Mouse (Mus musculus) cortical plate, adult 2 months (tissue): ENCODE measurements around the gene Rgs3. TPM values are rescaled to one million over a fixed set of nuclear protein-coding genes. Genes with fewer than 3 reads are reported as not detected.

Experiments
- H3K27ac ChIP-seq: fragments of 200-500 bp; 2 replicates; pipeline ENCODE4 v1.5.1; 2012; ENCODE audit warnings: low read length, control low read depth, inconsistent platforms; ENCODE audit not compliant: insufficient read depth
- H3K4me1 ChIP-seq: fragments of 200-500 bp; 2 replicates; pipeline ENCODE4 v1.6.1; 2011; ENCODE audit warnings: low read length; ENCODE audit not compliant: control insufficient read depth, insufficient read depth
- H3K4me3 ChIP-seq: fragments of 200-500 bp; 2 replicates; pipeline ENCODE4 v1.5.1; 2011; ENCODE audit warnings: mild to moderate bottlenecking, low read length, control low read depth; ENCODE audit not compliant: insufficient read depth
- CTCF ChIP-seq: fragments of 200-500 bp; IDR thresholded peaks from 2 replicates; pipeline ENCODE4 v1.5.1; 2011; ENCODE audit warnings: mild to moderate bottlenecking, control low read depth, low read length; ENCODE audit not compliant: insufficient read depth; ENCODE audit errors: extremely low read depth
- POLR2A ChIP-seq: fragments of 200-500 bp; IDR thresholded peaks from 2 replicates; pipeline ENCODE4 v1.6.1; 2011; ENCODE audit warnings: mild to moderate bottlenecking, low read length, control low read depth; ENCODE audit not compliant: insufficient read depth; ENCODE audit errors: extremely low read depth
- polyA plus RNA-seq: library from polyadenylated mRNA; depleted of rRNA; stranded (reverse); fragments of >200 nt; gene quantifications from 2 replicates; pipeline ENCODE4 v1.2.3, GENCODE M21; 2012

Gene Rgs3
- polyA plus RNA-seq, 1 experiment, result 40.2 TPM

- Histone ChIP-seq H3K4me3 (no peak overlapping the region), H3K27ac (no peak overlapping the region), H3K4me1 (no peaks in the 10 kb centered on the region)
- TF ChIP-seq POLR2A (no peak), CTCF (no peak)
Measured at GRCm38 (mm10) chr4:62543782-62544181, 15.9 kb upstream of the Rgs3 start.

- no peak overlapping the region for H3K4me3 ChIP-seq
- H3K27ac ChIP-seq, result no peak overlapping the region
- H3K4me1 ChIP-seq, result no peaks in the 10 kb centered on the region
- TF ChIP-seq POLR2A (no peak), CTCF (no peak)
Measured at GRCm38 (mm10) chr4:62544801-62545200, 14.8 kb upstream of the Rgs3 start.

GRCm38 (mm10) chr4:62551966-62552365, 7.7 kb upstream of the Rgs3 start:
- no peak overlapping the region for H3K4me3 ChIP-seq
- no peak for TF ChIP-seq POLR2A
- no peak for TF ChIP-seq CTCF
- no peaks in the 10 kb centered on the region for H3K4me1 ChIP-seq
- no peak overlapping the region for H3K27ac ChIP-seq

- H3K27ac ChIP-seq, result no peak overlapping the region; the same call in 1 of the 2 replicates
- H3K4me3 ChIP-seq, result no peak overlapping the region
- TF ChIP-seq POLR2A, result no peak
- TF ChIP-seq CTCF, result no peak
- H3K4me1 ChIP-seq, result peaks cover 3% of the 10 kb centered on the region; the same call in 1 of the 2 replicates
Measured at GRCm38 (mm10) chr4:62557436-62557835, 2.2 kb upstream of the Rgs3 start.

GRCm38 (mm10) chr4:62560963-62561629, 1.4 kb downstream of the Rgs3 start:
- Histone ChIP-seq H3K27ac (no peak overlapping the region), H3K4me1 (peaks cover 3% of the 10 kb centered on the region; the same call in 1 of the 2 replicates), H3K4me3 (no peak overlapping the region)
- TF ChIP-seq CTCF (peak; percentile 69; the same call in 1 of the 2 replicates), POLR2A (no peak)

GRCm38 (mm10) chr4:62561630-62562001, 2.0 kb downstream of the Rgs3 start:
- TF ChIP-seq CTCF, result no peak
- H3K27ac ChIP-seq, result no peak overlapping the region

GRCm38 (mm10) chr4:62562006-62562405, 2.4 kb downstream of the Rgs3 start:
- Histone ChIP-seq H3K4me3 (no peak overlapping the region), H3K4me1 (peaks cover 3% of the 10 kb centered on the region; the same call in 1 of the 2 replicates), H3K27ac (no peak overlapping the region)
- no peak for TF ChIP-seq POLR2A
- no peak for TF ChIP-seq CTCF

More at GRCm38 (mm10) chr4:62561630-62562001, 2.0 kb downstream of the Rgs3 start:
- no peak overlapping the region for H3K4me3 ChIP-seq
- peaks cover 3% of the 10 kb centered on the region; the same call in 1 of the 2 replicates for H3K4me1 ChIP-seq

GRCm38 (mm10) chr4:62566530-62566929, 6.9 kb downstream of the Rgs3 start:
- no peaks in the 10 kb centered on the region for H3K4me1 ChIP-seq
- TF ChIP-seq POLR2A (no peak), CTCF (no peak)
- H3K4me3 ChIP-seq, result no peak overlapping the region
- no peak overlapping the region for H3K27ac ChIP-seq

GRCm38 (mm10) chr4:62567696-62568095, 8.0 kb downstream of the Rgs3 start:
- no peak for TF ChIP-seq POLR2A
- TF ChIP-seq CTCF, result no peak
- Histone ChIP-seq H3K4me1 (no peaks in the 10 kb centered on the region), H3K4me3 (no peak overlapping the region), H3K27ac (no peak overlapping the region)

GRCm38 (mm10) chr4:62568359-62568758, 8.7 kb downstream of the Rgs3 start:
- H3K27ac ChIP-seq, result no peak overlapping the region
- no peak overlapping the region for H3K4me3 ChIP-seq
- no peaks in the 10 kb centered on the region for H3K4me1 ChIP-seq
- TF ChIP-seq POLR2A (no peak), CTCF (no peak)

- H3K27ac ChIP-seq, result no peak overlapping the region
- H3K4me1 ChIP-seq, result no peaks in the 10 kb centered on the region
- H3K4me3 ChIP-seq, result no peak overlapping the region
- no peak for TF ChIP-seq POLR2A
Measured at GRCm38 (mm10) chr4:62569603-62570002, 10.0 kb downstream of the Rgs3 start.
